Mouse (Mus musculus): Measurements from ENCODE around the gene Hspa12a. TPM values are rescaled to one million over a fixed set of nuclear protein-coding genes. Genes with fewer than 3 reads are reported as not detected.

Hspa12a gene
- total RNA-seq, 1 experiment from 2014 or later = not detected

GRCm38 (mm10) chr19:58810536-58810935 lies 132.9 kb downstream of the Hspa12a start:
- no peak for ATAC-seq (replicated peaks in 1 of 2; ENCODE audit: insufficient read depth in 1 of 2, low FRiP score in 2 of 2, low TSS enrichment in 1 of 2, low read depth in 1 of 2, poor library complexity in 2 of 2, severe bottlenecking in 2 of 2)

GRCm38 (mm10) chr19:58808864-58809263 lies 134.6 kb downstream of the Hspa12a start:
- ATAC-seq (replicated peaks in 1 of 2; ENCODE audit: insufficient read depth in 1 of 2, low FRiP score in 2 of 2, low TSS enrichment in 1 of 2, low read depth in 1 of 2, poor library complexity in 2 of 2, severe bottlenecking in 2 of 2) = no peak

- ATAC-seq (replicated peaks in 1 of 2; ENCODE audit: insufficient read depth in 1 of 2, low FRiP score in 2 of 2, low TSS enrichment in 1 of 2, low read depth in 1 of 2, poor library complexity in 2 of 2, severe bottlenecking in 2 of 2) = peak; percentile 69 to 76; a peak in 3 of 4 replicates
Observed at GRCm38 (mm10) chr19:58806364-58806763, 137.1 kb downstream of the Hspa12a start.

GRCm38 (mm10) chr19:58805191-58805779 lies 138.2 kb downstream of the Hspa12a start:
- no peak for ATAC-seq (replicated peaks in 1 of 2; ENCODE audit: insufficient read depth in 1 of 2, low FRiP score in 2 of 2, low TSS enrichment in 1 of 2, low read depth in 1 of 2, poor library complexity in 2 of 2, severe bottlenecking in 2 of 2)

GRCm38 (mm10) chr19:58795114-58795669 lies 148.3 kb downstream of the Hspa12a start:
- no peak for ATAC-seq (replicated peaks in 1 of 2; ENCODE audit: insufficient read depth in 1 of 2, low FRiP score in 2 of 2, low TSS enrichment in 1 of 2, low read depth in 1 of 2, poor library complexity in 2 of 2, severe bottlenecking in 2 of 2)

- ATAC-seq (replicated peaks in 1 of 2; ENCODE audit: insufficient read depth in 1 of 2, low FRiP score in 2 of 2, low TSS enrichment in 1 of 2, low read depth in 1 of 2, poor library complexity in 2 of 2, severe bottlenecking in 2 of 2) = no peak
Observed at GRCm38 (mm10) chr19:58794284-58794683, 149.2 kb downstream of the Hspa12a start, which contains the start of gene 1700019N19Rik. Gene 1700019N19Rik, minus strand, starts transcription at chr19:58794461.

- ATAC-seq (replicated peaks in 1 of 2; ENCODE audit: insufficient read depth in 1 of 2, low FRiP score in 2 of 2, low TSS enrichment in 1 of 2, low read depth in 1 of 2, poor library complexity in 2 of 2, severe bottlenecking in 2 of 2) = no peak
Observed at GRCm38 (mm10) chr19:58789194-58789593, 154.3 kb downstream of the Hspa12a start.

- ATAC-seq (replicated peaks in 1 of 2; ENCODE audit: insufficient read depth in 1 of 2, low FRiP score in 2 of 2, low TSS enrichment in 1 of 2, low read depth in 1 of 2, poor library complexity in 2 of 2, severe bottlenecking in 2 of 2) = peak; percentile 4 to 63; a peak in 3 of 4 replicates
Observed at GRCm38 (mm10) chr19:58783938-58784337, 159.5 kb downstream of the Hspa12a start.

- no peak for ATAC-seq (replicated peaks in 1 of 2; ENCODE audit: insufficient read depth in 1 of 2, low FRiP score in 2 of 2, low TSS enrichment in 1 of 2, low read depth in 1 of 2, poor library complexity in 2 of 2, severe bottlenecking in 2 of 2)
Observed at GRCm38 (mm10) chr19:58781566-58781965, 161.9 kb downstream of the Hspa12a start.

GRCm38 (mm10) chr19:58776461-58776860 lies 167.0 kb downstream of the Hspa12a start:
- no peak for ATAC-seq (replicated peaks in 1 of 2; ENCODE audit: insufficient read depth in 1 of 2, low FRiP score in 2 of 2, low TSS enrichment in 1 of 2, low read depth in 1 of 2, poor library complexity in 2 of 2, severe bottlenecking in 2 of 2)

- no peak for ATAC-seq (replicated peaks in 1 of 2; ENCODE audit: insufficient read depth in 1 of 2, low FRiP score in 2 of 2, low TSS enrichment in 1 of 2, low read depth in 1 of 2, poor library complexity in 2 of 2, severe bottlenecking in 2 of 2)
Observed at GRCm38 (mm10) chr19:58767329-58767728, 176.1 kb downstream of the Hspa12a start.

GRCm38 (mm10) chr19:58762848-58763541 lies 180.5 kb downstream of the Hspa12a start:
- ATAC-seq (replicated peaks in 1 of 2; ENCODE audit: insufficient read depth in 1 of 2, low FRiP score in 2 of 2, low TSS enrichment in 1 of 2, low read depth in 1 of 2, poor library complexity in 2 of 2, severe bottlenecking in 2 of 2) = peak; percentile 32 to 45; a peak in 1 of 4 replicates

GRCm38 (mm10) chr19:58762316-58762715 lies 181.1 kb downstream of the Hspa12a start:
- no peak for ATAC-seq (replicated peaks in 1 of 2; ENCODE audit: insufficient read depth in 1 of 2, low FRiP score in 2 of 2, low TSS enrichment in 1 of 2, low read depth in 1 of 2, poor library complexity in 2 of 2, severe bottlenecking in 2 of 2)

- ATAC-seq (replicated peaks in 1 of 2; ENCODE audit: insufficient read depth in 1 of 2, low FRiP score in 2 of 2, low TSS enrichment in 1 of 2, low read depth in 1 of 2, poor library complexity in 2 of 2, severe bottlenecking in 2 of 2) = no peak
Observed at GRCm38 (mm10) chr19:58759423-58759822, 184.0 kb downstream of the Hspa12a start, which contains the start of gene Pnliprp2. Gene Pnliprp2, plus strand, starts transcription at chr19:58759719.

GRCm38 (mm10) chr19:58758871-58759270 lies 184.6 kb downstream of the Hspa12a start:
- no peak for ATAC-seq (replicated peaks in 1 of 2; ENCODE audit: insufficient read depth in 1 of 2, low FRiP score in 2 of 2, low TSS enrichment in 1 of 2, low read depth in 1 of 2, poor library complexity in 2 of 2, severe bottlenecking in 2 of 2)

- no peak for ATAC-seq (replicated peaks in 1 of 2; ENCODE audit: insufficient read depth in 1 of 2, low FRiP score in 2 of 2, low TSS enrichment in 1 of 2, low read depth in 1 of 2, poor library complexity in 2 of 2, severe bottlenecking in 2 of 2)
Observed at GRCm38 (mm10) chr19:58751504-58751903, 191.9 kb downstream of the Hspa12a start.

- no peak for ATAC-seq (replicated peaks in 1 of 2; ENCODE audit: insufficient read depth in 1 of 2, low FRiP score in 2 of 2, low TSS enrichment in 1 of 2, low read depth in 1 of 2, poor library complexity in 2 of 2, severe bottlenecking in 2 of 2)
Observed at GRCm38 (mm10) chr19:58750822-58751221, 192.6 kb downstream of the Hspa12a start.

GRCm38 (mm10) chr19:58747498-58748000 lies 195.9 kb downstream of the Hspa12a start:
- no peak for ATAC-seq (replicated peaks in 1 of 2; ENCODE audit: insufficient read depth in 1 of 2, low FRiP score in 2 of 2, low TSS enrichment in 1 of 2, low read depth in 1 of 2, poor library complexity in 2 of 2, severe bottlenecking in 2 of 2)

Data from hematopoietic stem cell, adult 5-6 weeks (primary cell).